Mouse (Mus musculus) frontal cortex, postnatal 25 days (tissue): Measurements from ENCODE around the gene Gm35315.
"Not testable (repeated sequence)": the region's sequence is repeated elsewhere in the genome, so short reads cannot be mapped to it uniquely, and the experiment has no call there.

Experiments used
- DNase-seq, 2 experiments: peaks; one replicate each; pipeline ENCODE4 v3.0.0; 2022; ENCODE audit warnings: low spot score in 2 of 2

Gene Gm35315

DNA sequence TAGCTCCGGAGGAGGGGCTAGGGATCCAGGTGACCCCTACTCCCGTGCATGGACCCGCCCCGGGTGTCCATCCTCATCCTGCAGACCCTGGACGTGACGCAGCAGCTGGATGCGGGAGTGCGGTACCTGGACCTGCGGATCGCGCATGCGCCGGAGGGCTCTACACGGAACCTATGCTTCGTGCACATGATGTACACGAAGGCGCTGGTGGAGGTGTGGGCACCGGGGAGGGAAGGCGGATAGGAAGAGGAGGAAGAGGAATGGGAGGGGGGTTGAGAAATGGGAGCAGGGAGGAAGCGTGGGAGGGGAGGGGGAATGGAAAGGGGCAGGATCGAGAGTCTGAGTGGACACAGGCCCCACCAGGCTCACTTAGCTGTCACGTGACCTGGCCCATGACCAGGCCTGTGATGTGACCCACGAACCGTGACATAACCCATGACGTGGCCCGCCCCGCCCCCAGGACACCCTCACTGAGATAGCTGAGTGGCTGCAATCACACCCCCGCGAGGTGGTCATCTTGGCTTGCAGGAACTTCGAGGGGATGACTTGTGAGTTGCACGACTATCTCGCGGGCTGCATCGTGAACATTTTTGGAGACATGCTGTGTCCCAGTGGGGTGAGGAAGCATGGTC, 7.6 kb upstream of the Gm35315 start:
- DNase-seq = peak; percentile 48 to 59

DNA sequence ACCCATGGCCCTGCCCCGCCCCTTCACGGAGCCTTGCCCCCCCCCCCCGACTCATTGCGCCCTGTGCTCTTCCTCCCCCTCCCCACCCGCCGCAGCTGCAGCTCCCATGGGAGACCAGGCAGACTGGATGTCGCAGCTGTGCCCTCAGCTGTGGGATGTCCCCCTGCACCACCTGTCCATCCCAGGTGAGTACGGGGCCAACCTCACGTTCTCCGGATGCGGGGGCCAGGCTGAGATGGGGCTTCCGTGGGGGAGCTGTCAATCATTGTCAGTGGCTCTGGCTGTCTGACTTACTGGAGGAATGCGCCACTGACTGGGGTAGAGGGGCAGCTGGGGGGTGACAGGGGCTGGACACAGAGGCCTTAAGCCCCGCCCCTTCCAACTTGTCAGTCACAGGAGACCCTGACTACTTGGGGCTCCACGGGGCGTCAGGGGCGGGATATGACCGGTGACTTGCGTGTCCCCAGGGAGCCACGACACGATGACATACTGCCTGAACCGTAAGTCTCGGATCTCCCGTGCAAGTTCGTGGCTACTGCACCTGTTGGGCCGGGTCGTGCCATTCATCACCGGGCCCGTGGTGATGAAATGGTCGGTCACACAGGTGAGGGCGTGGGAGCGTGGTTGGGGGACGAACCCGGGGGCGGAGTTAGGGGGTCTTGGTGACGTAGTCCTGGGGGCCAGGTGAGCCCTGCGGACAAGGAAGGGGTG, 6.9 kb upstream of the Gm35315 start:
- DNase-seq = peak; percentile 31 to 32

DNA sequence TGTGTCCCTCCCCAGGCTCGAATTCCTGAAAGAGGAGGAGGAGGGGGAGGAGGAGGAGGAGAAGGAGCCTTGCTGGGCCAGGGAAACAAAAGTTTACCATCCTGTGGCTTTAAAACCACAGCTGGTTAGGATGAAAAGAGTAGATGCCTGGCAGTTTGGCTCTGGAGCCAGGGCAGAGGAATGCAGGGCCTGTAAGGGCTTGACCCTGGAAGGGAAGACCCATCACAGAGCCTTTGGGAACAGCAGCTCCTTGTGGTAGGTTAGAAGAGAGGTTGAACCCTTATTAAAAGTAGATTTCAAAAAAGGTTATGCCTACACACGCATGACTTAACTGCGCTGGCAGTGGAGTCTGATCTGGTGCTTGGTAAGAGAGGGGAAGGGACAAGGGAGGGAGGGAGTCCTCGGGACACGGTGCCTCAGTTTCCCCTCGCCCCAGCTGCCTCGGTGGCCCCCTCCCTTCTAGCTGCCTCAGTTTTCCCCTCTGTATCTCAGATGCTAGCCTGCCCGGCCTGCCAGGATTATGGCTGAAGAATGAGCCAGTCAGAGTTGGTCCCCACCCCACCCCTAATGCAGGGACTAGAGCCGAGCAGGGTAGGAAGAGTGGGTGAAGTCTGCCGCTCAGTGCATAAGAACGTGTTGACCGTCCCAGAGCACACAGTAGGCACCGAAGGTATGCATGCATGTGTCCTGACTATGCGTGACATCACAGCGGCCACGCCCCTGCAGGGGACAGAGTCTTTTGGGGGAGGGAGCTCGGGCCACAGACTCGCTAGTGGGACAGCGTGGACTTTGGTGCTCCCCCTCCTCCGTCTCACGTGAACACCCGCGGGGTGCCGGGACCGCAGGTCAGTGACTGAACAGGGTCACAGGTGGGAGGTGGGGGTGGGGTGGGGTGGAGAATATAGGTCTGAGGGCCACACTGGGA, 5.7 kb upstream of the Gm35315 start, which contains the start of gene Plcxd1:
TSS of gene Plcxd1 (plus strand) at position 314 of the 925 bp plus-strand sequence.
- no peak for DNase-seq

DNA sequence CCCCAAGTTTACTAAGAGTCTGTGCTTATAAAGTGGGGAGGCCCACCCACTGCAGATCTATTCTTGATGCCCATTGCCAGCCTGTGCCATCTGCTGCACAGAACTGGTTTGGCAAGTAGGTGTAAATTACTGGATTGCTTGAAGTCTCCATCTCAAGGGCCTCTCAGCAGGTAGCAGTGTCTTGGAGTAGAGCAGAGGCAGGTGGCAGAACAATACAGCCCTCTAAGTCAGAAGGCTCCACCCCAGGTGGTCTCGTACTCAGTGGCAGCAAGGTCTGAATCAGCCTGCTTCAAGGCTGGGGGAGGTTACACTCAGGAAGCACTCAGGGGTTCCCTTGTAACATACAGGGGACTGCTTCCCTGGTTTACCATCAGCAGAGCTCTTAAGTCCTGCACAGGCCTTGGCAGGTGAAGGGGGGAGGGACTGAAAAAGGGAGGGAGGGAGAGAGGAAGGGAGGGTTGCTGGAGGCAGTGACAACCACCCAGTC, 4.8 kb upstream of the Gm35315 start:
- peak in 1 of 2 experiments; percentile 22 for DNase-seq

DNA sequence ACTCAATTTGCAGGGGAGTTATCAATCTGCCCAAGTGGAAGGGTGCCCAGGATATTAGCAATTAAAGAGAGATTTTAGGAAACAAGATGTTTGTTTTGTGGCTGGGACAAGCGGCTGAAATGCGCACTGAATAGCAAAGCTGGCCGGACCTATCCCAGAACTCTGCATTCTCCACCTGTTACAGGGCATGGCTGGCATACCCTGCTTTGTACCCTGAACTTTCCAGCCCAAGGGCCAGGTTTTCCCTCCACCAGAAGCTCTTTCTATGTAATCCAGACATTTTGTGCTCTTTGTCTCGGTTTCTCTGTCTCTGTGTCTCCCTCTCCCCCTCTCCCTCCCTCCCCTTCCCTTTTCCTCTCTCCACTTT, 610 bp upstream of the Gm35315 start:
- no peak for DNase-seq

DNA sequence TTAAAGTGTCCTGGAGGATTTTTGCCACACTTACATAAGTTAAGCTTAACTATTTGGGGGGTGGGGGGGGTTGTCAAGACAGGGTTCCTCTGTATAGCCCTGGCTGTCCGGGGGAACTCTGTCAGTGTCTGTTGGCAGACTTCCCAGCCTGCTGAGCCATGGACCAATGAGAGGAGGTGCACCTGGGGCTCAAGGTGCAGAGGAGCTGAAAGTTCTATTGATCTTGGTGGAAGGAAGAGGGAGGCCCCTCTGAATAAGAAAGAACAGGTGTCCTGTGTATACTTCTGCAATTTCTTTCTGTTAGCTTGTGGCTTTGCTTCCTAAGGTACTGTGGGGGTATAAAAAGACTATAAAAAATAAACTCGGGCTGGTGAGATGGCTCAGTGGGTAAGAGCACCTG, 2.7 kb downstream of the Gm35315 start:
- DNase-seq = no peak

DNA sequence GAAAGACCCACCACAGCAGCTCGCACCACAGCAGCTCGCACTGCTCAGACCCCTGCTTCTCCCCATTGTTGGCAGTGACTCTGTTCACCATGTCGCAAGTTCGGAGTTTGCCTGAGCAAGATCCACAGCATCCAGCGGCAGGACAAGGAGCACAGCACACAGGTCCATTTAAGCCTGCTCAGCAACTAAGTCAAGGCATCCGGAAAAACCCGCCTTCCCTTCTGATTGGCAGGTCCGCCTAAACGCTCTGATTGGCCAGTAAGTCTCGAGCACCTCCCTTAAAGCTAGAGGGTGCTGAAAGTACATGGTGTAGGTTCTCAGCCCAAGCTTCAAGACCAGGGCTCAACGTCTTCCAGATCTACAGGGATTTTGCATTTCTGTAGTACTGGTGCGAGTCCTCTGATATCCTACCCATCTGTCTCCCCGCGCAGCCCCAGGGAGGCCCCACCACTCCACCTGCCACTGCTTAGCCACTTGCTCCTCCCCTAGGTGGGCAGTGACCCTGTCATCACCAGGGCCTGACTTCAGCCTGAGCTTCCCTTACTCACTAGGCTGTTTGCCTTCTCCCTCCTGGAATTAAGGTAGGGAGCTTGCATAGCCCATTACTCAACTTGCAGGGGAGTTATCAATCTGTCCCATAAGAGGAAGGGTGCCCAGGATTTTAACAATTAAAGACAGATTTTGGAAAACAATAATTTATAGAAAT, 7.9 kb downstream of the Gm35315 start:
- no peak for DNase-seq

DNA sequence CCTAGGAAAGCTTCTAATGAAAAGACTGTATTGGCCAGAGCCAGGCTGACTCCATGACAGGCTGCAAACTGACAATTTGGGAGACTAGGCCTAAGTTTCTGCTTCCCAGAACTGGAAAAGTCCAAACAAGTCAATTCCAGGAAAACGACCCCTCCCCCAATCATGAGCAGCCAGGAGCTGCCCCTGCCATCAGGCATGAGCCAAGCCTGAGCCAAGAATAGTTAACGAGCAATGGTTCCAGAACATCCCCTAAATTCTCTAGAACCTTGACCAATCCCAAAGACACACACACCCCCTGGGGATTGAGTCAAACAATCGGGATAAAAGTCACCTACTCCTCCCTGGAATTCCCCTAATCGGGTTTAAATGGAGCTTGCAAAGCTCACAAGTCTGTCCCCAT, 11.3 kb downstream of the Gm35315 start:
- no peak for DNase-seq

DNA sequence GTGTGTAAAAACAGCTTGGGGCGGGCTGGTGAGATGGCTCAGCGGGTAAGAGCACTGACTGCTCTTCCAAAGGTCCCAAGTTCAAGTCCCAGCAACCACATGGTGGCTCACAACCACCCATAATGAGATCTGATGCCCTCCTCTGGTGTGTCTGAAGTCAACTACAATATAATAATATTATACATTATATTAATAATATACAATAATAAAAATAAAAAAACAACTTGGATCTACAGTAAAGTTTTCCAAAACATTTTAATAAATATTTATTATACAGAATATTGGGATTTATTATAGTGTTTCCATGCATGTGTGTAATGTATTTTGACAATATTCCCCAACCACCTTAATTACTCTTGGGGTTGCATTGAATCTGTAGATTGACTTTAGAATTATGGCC, 21.8 kb downstream of the Gm35315 start, which contains the start of gene Gm17655:
TSS of gene Gm17655 (minus strand) at position 101 of the 400 bp plus-strand sequence.
- not testable (repeated sequence) for DNase-seq

DNA sequence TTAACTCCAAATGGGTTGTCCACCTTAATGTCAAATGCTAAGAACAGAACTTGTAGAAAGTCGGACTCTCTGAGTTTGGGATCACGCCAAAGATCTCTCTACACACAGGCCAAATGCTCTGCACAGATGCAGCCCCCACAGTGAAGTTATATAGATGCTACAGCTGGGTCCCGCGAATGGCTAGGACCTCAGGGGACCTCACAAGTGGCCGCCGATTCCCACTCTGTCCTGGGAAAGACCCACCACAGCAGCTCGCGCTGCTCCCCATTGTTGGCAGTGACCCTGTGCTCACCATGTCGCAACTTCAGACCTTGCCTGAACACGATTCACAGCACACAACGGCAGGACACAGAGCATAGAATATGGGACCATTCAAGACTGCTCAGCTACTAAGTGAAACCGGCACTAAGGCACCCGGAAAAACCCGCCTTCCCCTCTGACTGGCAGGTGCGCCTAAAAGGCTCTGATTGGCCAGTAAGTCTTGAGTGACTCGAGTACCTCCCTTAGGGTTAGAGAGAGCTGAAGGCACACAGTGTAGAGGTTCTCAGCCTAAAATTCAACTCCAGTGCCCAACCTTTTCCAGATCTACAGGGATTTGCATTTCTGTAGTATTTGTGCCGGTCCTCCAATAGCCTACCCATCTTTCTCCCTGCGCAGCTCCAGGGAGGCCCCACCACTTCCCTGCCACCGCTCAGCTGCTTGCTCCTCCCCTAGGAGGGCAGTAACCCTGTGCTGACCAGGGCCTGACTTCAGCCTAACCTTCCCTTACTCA, 36.4 kb downstream of the Gm35315 start:
- peak; percentile 65 to 73 for DNase-seq
